Mouse (Mus musculus): ENCODE measurements around the gene Thbs1. TPM values are rescaled to one million over a fixed set of nuclear protein-coding genes. Genes with fewer than 3 reads are reported as not detected.
A peak's percentile ranks its signal among the peaks of the same experiment; 100 is the strongest.

Gene Thbs1
- polyA plus RNA-seq, 1 experiment from 2014 or later = 240 TPM

GRCm38 (mm10) chr2:118148321-118149142, 36.9 kb downstream of the Thbs1 start:
- H3K36me3 ChIP-seq (ENCODE audit: inconsistent target) = no peaks in the 10 kb centered on the region
- WGBS (ENCODE audit: missing documents) = 65% methylated on average over 4 of the region's 4 CpGs
- H3K4me3 ChIP-seq (ENCODE audit: inconsistent target) = no peak overlapping the region

GRCm38 (mm10) chr2:118149855-118150563, 38.3 kb downstream of the Thbs1 start:
- WGBS (ENCODE audit: missing documents) = 95% methylated on average over 12 of the region's 12 CpGs
- Histone ChIP-seq H3K36me3 (ENCODE audit: inconsistent target) (no peaks in the 10 kb centered on the region), H3K4me3 (ENCODE audit: inconsistent target) (no peak overlapping the region), H3K27ac (no peak overlapping the region), H3K79me2 (ENCODE audit: inconsistent target) (no peaks in the 10 kb centered on the region)

More at GRCm38 (mm10) chr2:118148321-118149142, 36.9 kb downstream of the Thbs1 start:
- Histone ChIP-seq H3K27ac (no peak overlapping the region), H3K79me2 (ENCODE audit: inconsistent target) (no peaks in the 10 kb centered on the region)

- 22% methylated on average over 3 of the region's 3 CpGs for WGBS (ENCODE audit: missing documents)
- H3K27ac ChIP-seq = peak overlapping the region; percentile 13; the same call in 1 of the 2 replicates
- H3K79me2 ChIP-seq (ENCODE audit: inconsistent target) = no peaks in the 10 kb centered on the region
Measured at GRCm38 (mm10) chr2:118158095-118158494, 46.4 kb downstream of the Thbs1 start.

GRCm38 (mm10) chr2:118159126-118159525, 47.5 kb downstream of the Thbs1 start:
- Histone ChIP-seq H3K4me3 (ENCODE audit: inconsistent target) (no peak overlapping the region), H3K36me3 (ENCODE audit: inconsistent target) (no peaks in the 10 kb centered on the region), H3K27ac (no peak overlapping the region), H3K79me2 (ENCODE audit: inconsistent target) (no peaks in the 10 kb centered on the region)
- WGBS (ENCODE audit: missing documents) = 86% methylated on average over 6 of the region's 6 CpGs

More at GRCm38 (mm10) chr2:118158095-118158494, 46.4 kb downstream of the Thbs1 start:
- Histone ChIP-seq H3K4me3 (ENCODE audit: inconsistent target) (no peak overlapping the region), H3K36me3 (ENCODE audit: inconsistent target) (no peaks in the 10 kb centered on the region)

- H3K36me3 ChIP-seq (ENCODE audit: inconsistent target) = no peaks in the 10 kb centered on the region
- H3K79me2 ChIP-seq (ENCODE audit: inconsistent target) = no peaks in the 10 kb centered on the region
- no peak overlapping the region for H3K27ac ChIP-seq
- H3K4me3 ChIP-seq (ENCODE audit: inconsistent target) = no peak overlapping the region
- 90% methylated on average over 6 of the region's 6 CpGs for WGBS (ENCODE audit: missing documents)
Measured at GRCm38 (mm10) chr2:118160547-118160946, 48.9 kb downstream of the Thbs1 start.

GRCm38 (mm10) chr2:118160991-118161390, 49.3 kb downstream of the Thbs1 start:
- no peak overlapping the region for H3K4me3 ChIP-seq (ENCODE audit: inconsistent target)
- no peak overlapping the region for H3K27ac ChIP-seq
- no peaks in the 10 kb centered on the region for H3K36me3 ChIP-seq (ENCODE audit: inconsistent target)
- 94% methylated on average over 2 of the region's 2 CpGs for WGBS (ENCODE audit: missing documents)
- H3K79me2 ChIP-seq (ENCODE audit: inconsistent target) = no peaks in the 10 kb centered on the region

GRCm38 (mm10) chr2:118162486-118162885, 50.8 kb downstream of the Thbs1 start:
- Histone ChIP-seq H3K27ac (no peak overlapping the region), H3K4me3 (ENCODE audit: inconsistent target) (no peak overlapping the region), H3K36me3 (ENCODE audit: inconsistent target) (no peaks in the 10 kb centered on the region), H3K79me2 (ENCODE audit: inconsistent target) (no peaks in the 10 kb centered on the region)
- WGBS (ENCODE audit: missing documents) = 94% methylated on average over 5 of the region's 5 CpGs

GRCm38 (mm10) chr2:118164137-118164536, 52.5 kb downstream of the Thbs1 start:
- H3K79me2 ChIP-seq (ENCODE audit: inconsistent target) = no peaks in the 10 kb centered on the region
- WGBS (ENCODE audit: missing documents) = 72% methylated on average over 6 of the region's 6 CpGs
- no peak overlapping the region for H3K4me3 ChIP-seq (ENCODE audit: inconsistent target)
- no peak overlapping the region for H3K27ac ChIP-seq
- no peaks in the 10 kb centered on the region for H3K36me3 ChIP-seq (ENCODE audit: inconsistent target)

GRCm38 (mm10) chr2:118165691-118166090, 54.0 kb downstream of the Thbs1 start:
- H3K27ac ChIP-seq = no peak overlapping the region
- no peaks in the 10 kb centered on the region for H3K36me3 ChIP-seq (ENCODE audit: inconsistent target)
- no peaks in the 10 kb centered on the region for H3K79me2 ChIP-seq (ENCODE audit: inconsistent target)
- 100% methylated on average over 1 of the region's 2 CpGs for WGBS (ENCODE audit: missing documents)
- H3K4me3 ChIP-seq (ENCODE audit: inconsistent target) = no peak overlapping the region

- Histone ChIP-seq H3K36me3 (ENCODE audit: inconsistent target) (no peaks in the 10 kb centered on the region), H3K79me2 (ENCODE audit: inconsistent target) (no peaks in the 10 kb centered on the region), H3K4me3 (ENCODE audit: inconsistent target) (no peak overlapping the region), H3K27ac (no peak overlapping the region)
- 42% methylated on average over 4 of the region's 4 CpGs for WGBS (ENCODE audit: missing documents)
Measured at GRCm38 (mm10) chr2:118167731-118168130, 56.1 kb downstream of the Thbs1 start.

- Histone ChIP-seq H3K36me3 (ENCODE audit: inconsistent target) (no peaks in the 10 kb centered on the region), H3K4me3 (ENCODE audit: inconsistent target) (no peak overlapping the region), H3K79me2 (ENCODE audit: inconsistent target) (no peaks in the 10 kb centered on the region), H3K27ac (no peak overlapping the region)
- 83% methylated on average over 1 of the region's 1 CpGs for WGBS (ENCODE audit: missing documents)
Measured at GRCm38 (mm10) chr2:118168225-118168624, 56.5 kb downstream of the Thbs1 start.

GRCm38 (mm10) chr2:118174558-118175383, 63.1 kb downstream of the Thbs1 start:
- H3K79me2 ChIP-seq (ENCODE audit: inconsistent target) = no peaks in the 10 kb centered on the region
- WGBS (ENCODE audit: missing documents) = 93% methylated on average over 10 of the region's 10 CpGs

More at GRCm38 (mm10) chr2:118174558-118175383, 63.1 kb downstream of the Thbs1 start:
- H3K4me3 ChIP-seq (ENCODE audit: inconsistent target) = no peak overlapping the region
- no peak overlapping the region for H3K27ac ChIP-seq
- no peaks in the 10 kb centered on the region for H3K36me3 ChIP-seq (ENCODE audit: inconsistent target)
